Mouse (Mus musculus): Measurements from ENCODE around the gene Rpgrip1l.

GRCm38 (mm10) chr8:91282655-91283054, 30.4 kb downstream of the Rpgrip1l start:
- TF ChIP-seq TAL1 (IDR thresholded peaks at IDR 0.05; ENCODE audit: low read length): no peak
- TF ChIP-seq GATA1 (IDR thresholded peaks at IDR 0.05; ENCODE audit: low read length): no peak
